Mouse (Mus musculus) limb, embryonic 10.5 days (tissue): ENCODE results near the gene Dnah3. TPM values are rescaled to one million over a fixed set of nuclear protein-coding genes. Genes with fewer than 3 reads are reported as not detected.

Source experiments
- DNase-seq: peaks from one replicate; pipeline ENCODE4 v3.0.0-alpha.2; 2017; ENCODE audit warnings: low spot score
- H3K27ac ChIP-seq: fragments of 300-500 bp; sonication (generic); 2 replicates; pipeline ENCODE4 v1.5.1; 2016; ENCODE audit warnings: mild to moderate bottlenecking
- H3K27me3 ChIP-seq: fragments of 300-500 bp; sonication (generic); 2 replicates; pipeline ENCODE4 v1.6.1; 2016; ENCODE audit warnings: low read depth, mild to moderate bottlenecking; ENCODE audit not compliant: poor library complexity, severe bottlenecking
- H3K36me3 ChIP-seq: fragments of 300-500 bp; sonication (generic); 2 replicates; pipeline ENCODE4 v1.6.1; 2016; ENCODE audit warnings: mild to moderate bottlenecking, moderate library complexity
- H3K4me1 ChIP-seq: fragments of 300-500 bp; sonication (generic); 2 replicates; pipeline ENCODE4 v1.6.1; 2016
- H3K4me3 ChIP-seq: fragments of 300-500 bp; sonication (generic); 2 replicates; pipeline ENCODE4 v1.5.1; 2016; ENCODE audit warnings: mild to moderate bottlenecking, moderate library complexity
- H3K9me3 ChIP-seq: fragments of 300-500 bp; sonication (generic); replicated peaks from 2 replicates; pipeline ENCODE4 v1.6.1; 2016; ENCODE audit warnings: mild to moderate bottlenecking
- WGBS: fragments of 180-500 bp; shearing (Covaris S2); methylation state at CpG from one replicate; pipeline ENCODE4 v1.1.7; 2016; 5-methylcytosine and 5-hydroxymethylcytosine counted together
- polyA plus RNA-seq: library from polyadenylated mRNA; unstranded; fragments of >200 nt; fragmentation: Nextera tagmentation; extraction: Ambion mirVana; gene quantifications from 2 replicates; pipeline ENCODE4 v1.2.1, GENCODE M21; 2016

Gene Dnah3
- polyA plus RNA-seq, 1 experiment from 2014 or later: not detected

DNA sequence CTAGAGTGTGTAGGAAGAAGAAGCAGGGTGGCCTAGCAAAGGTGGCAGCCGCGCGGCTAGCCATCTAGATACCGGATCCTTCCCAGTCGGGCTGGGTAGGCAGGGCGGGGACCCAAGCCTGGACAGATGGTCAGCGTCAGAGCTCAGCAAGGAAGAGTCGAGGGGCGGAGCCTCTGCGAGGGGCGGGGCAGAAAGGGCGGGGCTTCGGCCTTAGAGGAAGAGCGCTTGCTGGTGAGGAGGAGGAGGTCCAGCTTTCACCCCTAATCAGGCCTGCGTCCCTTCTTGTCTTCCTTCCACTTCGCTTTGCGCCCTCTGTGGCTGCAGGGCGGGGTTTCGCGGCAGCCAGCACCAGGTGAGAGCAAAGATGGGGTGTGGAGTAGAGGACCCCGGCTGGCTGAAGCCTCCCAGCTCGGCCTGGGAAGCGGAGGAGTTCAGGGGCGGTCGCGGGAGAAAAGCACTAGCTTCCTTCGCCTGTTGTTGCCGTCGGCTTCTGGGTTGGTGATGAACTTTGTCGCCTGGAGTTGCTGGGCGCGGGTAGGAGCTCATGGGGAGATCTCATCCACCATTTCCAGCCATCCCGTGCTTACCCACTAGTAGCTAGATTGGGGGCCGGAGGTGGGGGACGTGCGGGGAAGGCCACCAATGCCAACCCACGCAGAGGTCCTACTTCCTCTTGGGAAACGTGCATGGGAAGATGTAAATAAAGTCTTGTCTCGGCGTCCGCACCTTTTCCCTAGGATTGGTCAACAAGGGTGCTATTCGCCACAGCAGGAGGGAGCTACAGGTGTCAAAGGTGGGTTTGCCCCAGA is 7.3 kb upstream of the Dnah3 start, which contains the start of gene Tmem159:
Gene Tmem159 (plus strand): TSS at position 190 of the 809 bp plus-strand sequence.
- H3K9me3 ChIP-seq: no peaks in the 10 kb centered on the region
- peak within 1 kb of the TSS; percentile 63 for H3K4me3 ChIP-seq
- under 1% methylated on average over 42 of the region's 42 CpGs for WGBS
- peaks cover 20% of the 10 kb centered on the region for H3K4me1 ChIP-seq
- no peaks in the 10 kb centered on the region for H3K36me3 ChIP-seq
- peaks cover 12% of the 10 kb centered on the region; the same call in 1 of the 2 replicates for H3K27me3 ChIP-seq
- DNase-seq: peak; percentile 88
- H3K27ac ChIP-seq: peak within 1 kb of the TSS; percentile 73

DNA sequence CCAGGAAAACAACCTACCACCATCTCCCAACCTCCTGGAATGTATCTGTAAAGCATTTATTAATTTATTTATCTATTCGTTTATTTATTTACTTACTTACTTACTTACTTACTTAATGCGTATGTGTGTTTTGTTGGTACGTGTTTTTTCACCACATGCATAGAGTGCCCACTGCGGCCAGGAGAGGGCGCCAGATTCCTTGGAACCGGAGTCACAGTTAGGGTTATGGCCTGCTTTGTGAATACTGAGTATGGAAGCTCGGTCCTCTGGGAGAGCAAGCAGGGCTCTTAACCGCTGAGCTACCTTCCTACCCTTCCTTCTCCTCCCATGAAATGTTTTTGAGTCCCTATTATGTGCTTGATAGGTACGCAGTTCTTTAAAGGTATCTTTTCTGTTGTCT is 3.3 kb upstream of the Dnah3 start:
- Histone ChIP-seq H3K4me3 (no peak overlapping the region), H3K9me3 (no peaks in the 10 kb centered on the region), H3K36me3 (no peaks in the 10 kb centered on the region), H3K27ac (no peak overlapping the region), H3K4me1 (peaks cover 25% of the 10 kb centered on the region), H3K27me3 (peaks cover 20% of the 10 kb centered on the region; the same call in 1 of the 2 replicates)
- 23% methylated on average over 9 of the region's 9 CpGs for WGBS
- DNase-seq: peak; percentile 82

DNA sequence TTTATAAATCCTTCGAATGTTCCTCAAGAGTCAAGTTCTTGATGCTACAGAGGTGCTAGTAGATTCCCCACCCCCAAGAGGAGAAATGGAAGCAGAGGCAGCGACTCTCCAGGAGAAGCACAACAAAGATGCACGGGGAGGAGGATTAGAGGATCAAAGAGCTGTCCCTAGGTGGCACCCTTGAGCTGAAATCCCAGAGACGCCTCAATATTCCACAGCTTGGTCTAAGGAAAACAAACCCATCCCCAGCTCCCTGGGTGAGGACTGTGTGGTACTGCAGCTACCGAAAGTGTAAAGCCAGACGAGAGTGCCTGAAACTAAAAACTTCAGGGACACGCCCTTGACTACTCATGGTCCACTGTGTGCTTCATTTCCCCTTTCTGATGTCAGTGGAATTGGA is 2.8 kb upstream of the Dnah3 start:
- peaks cover 24% of the 10 kb centered on the region for H3K4me1 ChIP-seq
- H3K27ac ChIP-seq: no peak overlapping the region
- H3K4me3 ChIP-seq: no peak overlapping the region
- no peaks in the 10 kb centered on the region for H3K36me3 ChIP-seq
- WGBS: 5% methylated on average over 7 of the region's 7 CpGs
- peaks cover 14% of the 10 kb centered on the region; the same call in 1 of the 2 replicates for H3K27me3 ChIP-seq
- peak; percentile 60 for DNase-seq
- no peaks in the 10 kb centered on the region for H3K9me3 ChIP-seq

DNA sequence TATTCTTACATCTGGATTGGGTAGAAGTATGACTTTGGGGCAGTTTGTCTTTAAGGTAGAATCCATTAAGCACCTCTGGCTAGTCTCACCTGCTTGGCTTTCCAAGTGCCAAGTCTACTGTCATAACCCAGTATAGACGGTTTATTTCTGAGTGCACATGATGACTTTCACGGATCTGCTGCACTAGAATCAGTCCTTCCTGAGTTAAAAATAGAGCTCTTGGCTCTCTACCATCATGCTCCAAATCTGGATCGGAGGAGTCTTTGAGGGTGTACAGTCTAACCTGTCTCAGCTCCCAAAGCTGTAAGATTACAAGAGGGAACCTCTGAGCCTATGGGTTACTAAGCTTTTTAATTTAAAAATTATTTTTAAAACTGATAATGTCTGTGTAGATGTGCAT is 864 bp downstream of the Dnah3 start:
- H3K4me1 ChIP-seq: peaks cover 15% of the 10 kb centered on the region
- no peaks in the 10 kb centered on the region for H3K36me3 ChIP-seq
- 0 out of 2 replicates have a peak, but pooled peaks cover 10% of the 10 kb centered on the region for H3K27me3 ChIP-seq
- no peak overlapping the region for H3K4me3 ChIP-seq
- no peak for DNase-seq
- WGBS: 89% methylated on average over 3 of the region's 3 CpGs
- H3K9me3 ChIP-seq: no peaks in the 10 kb centered on the region
- H3K27ac ChIP-seq: no peak overlapping the region

DNA sequence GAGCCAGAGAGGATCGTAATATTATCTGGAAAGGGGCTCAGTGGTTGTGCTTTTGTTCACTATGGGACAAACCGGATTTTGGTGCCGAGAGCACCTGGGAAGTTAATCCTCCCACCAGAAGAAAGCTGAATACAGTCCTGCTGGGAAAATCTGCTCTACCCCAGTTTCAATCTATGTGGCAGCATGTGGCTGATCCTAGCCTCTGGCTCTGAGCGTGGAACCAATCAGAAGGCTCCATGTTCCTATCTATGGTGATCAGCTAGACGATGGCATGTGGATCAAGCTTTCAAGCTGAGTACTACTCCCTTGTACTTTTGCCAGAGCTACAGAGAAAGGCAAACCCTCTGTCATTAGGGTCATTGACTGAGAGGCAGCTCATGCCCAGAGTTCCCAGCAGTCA is 2.0 kb downstream of the Dnah3 start:
- Histone ChIP-seq H3K36me3 (no peaks in the 10 kb centered on the region), H3K9me3 (no peaks in the 10 kb centered on the region), H3K27me3 (0 out of 2 replicates have a peak, but pooled peaks cover 10% of the 10 kb centered on the region), H3K4me1 (peaks cover 15% of the 10 kb centered on the region), H3K27ac (no peak overlapping the region), H3K4me3 (no peak overlapping the region)
- DNase-seq: no peak
- 47% methylated on average over 5 of the region's 5 CpGs for WGBS

DNA sequence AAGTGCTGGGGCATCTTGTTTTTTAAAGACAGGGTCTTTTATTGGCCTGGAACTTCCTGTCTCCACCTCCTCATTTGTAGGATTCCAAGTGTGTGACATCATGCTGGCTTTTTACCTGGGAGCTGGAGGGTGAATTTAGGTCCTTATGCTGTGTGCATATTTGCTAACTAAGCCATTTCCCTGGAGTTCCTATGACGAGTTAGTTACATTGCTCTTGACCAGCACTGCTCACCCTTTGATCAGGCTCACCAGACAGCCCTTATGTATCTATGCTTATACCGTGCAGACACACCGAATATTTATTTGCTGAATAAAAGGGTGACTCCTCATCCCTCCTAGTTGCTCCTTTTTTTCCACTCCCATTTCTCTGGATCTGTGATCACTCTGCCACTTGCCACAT is 14.9 kb downstream of the Dnah3 start:
- Histone ChIP-seq H3K4me3 (no peak overlapping the region), H3K27ac (no peak overlapping the region), H3K36me3 (no peaks in the 10 kb centered on the region), H3K27me3 (no peaks in the 10 kb centered on the region), H3K9me3 (no peaks in the 10 kb centered on the region), H3K4me1 (no peaks in the 10 kb centered on the region)
- WGBS: 67% methylated on average over 3 of the region's 3 CpGs
- DNase-seq: no peak

DNA sequence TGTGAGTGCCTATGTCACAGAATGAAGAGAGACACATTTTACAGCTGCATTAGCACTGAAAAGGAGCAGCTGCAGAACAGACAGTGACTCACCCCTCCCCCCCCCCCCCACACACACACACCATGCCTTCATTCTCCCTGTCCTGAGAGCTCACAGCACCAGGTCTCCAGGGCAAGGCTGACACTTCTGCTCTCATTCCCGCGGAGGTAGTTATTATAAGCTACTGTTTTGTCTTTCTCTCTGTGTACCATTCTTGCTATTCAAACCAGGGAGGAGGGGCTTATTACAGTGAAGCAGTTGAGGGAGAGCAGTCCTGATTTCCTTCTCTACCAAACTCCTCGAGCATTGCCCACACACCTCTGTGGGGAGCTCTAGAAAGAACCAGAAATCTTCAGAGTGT is 25.9 kb downstream of the Dnah3 start:
- H3K4me1 ChIP-seq: no peaks in the 10 kb centered on the region
- DNase-seq: no peak
- H3K27ac ChIP-seq: no peak overlapping the region
- no peaks in the 10 kb centered on the region for H3K27me3 ChIP-seq
- 55% methylated on average over 3 of the region's 3 CpGs for WGBS
- no peak overlapping the region for H3K4me3 ChIP-seq
- no peaks in the 10 kb centered on the region for H3K9me3 ChIP-seq
- H3K36me3 ChIP-seq: no peaks in the 10 kb centered on the region

DNA sequence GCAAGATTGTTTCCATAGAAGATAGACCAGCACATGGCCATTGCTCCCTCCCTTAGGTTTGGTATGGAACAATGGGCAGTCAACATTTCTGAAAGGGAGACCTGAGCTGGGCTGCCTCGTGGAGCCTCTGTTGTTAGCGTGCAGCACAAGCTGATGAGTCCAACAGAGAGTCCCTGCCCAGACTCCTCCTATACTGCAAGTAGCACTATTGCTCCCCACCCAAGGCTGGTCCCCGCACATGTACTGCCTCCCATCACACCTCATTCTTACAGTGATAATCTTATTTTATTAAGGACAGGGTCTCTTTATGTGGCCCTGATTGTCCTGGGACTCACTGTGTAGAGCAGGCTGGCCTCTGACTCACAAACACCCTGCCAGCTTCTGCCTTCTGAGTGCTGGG is 27.0 kb downstream of the Dnah3 start:
- no peak overlapping the region for H3K27ac ChIP-seq
- no peak for DNase-seq
- no peaks in the 10 kb centered on the region for H3K36me3 ChIP-seq
- WGBS: 82% methylated on average over 3 of the region's 3 CpGs
- H3K27me3 ChIP-seq: no peaks in the 10 kb centered on the region
- no peaks in the 10 kb centered on the region for H3K9me3 ChIP-seq
- H3K4me3 ChIP-seq: no peak overlapping the region
- H3K4me1 ChIP-seq: no peaks in the 10 kb centered on the region

DNA sequence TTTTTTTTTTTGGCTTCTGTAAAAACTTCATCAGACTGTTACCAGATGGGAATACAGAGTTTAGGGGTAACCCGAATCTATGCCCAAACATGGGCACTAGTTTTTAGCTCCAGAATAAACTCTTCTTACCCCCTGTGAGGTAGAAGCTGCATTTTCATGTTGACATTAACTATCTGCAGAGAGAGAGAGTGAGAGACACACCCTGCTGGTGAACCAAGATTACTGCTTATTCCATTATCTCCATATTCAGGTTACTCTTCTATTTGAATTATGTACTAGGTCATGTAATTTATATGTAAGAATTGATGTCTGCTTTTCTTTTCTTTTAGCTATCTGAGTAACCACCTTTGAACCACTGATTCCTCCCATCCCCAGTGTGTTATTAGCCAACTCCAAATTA is 31.0 kb downstream of the Dnah3 start:
- Histone ChIP-seq H3K4me1 (no peaks in the 10 kb centered on the region), H3K27ac (no peak overlapping the region), H3K4me3 (no peak overlapping the region), H3K36me3 (no peaks in the 10 kb centered on the region), H3K27me3 (no peaks in the 10 kb centered on the region), H3K9me3 (no peaks in the 10 kb centered on the region)
- no peak for DNase-seq
- 86% methylated on average over 1 of the region's 1 CpGs for WGBS

DNA sequence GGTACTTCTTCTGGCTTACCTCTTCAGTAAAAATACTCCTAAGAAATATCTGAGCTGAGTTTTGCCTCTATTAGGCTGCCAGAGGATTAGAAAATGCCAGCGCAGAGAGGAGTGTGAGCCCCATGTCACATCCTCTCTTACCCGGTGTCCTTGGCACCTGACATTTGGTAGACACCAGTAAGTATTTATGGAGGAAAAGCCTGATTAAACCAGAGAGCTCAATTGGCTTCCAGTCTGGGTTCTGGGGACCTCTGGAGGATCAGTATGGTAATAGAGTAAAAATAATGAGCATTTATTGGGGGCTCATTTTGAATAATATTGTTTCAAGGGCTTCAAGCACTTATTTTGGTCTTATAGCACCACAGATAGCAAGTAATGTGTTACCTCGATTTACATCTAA is 39.6 kb downstream of the Dnah3 start:
- no peak for DNase-seq
- Histone ChIP-seq H3K4me3 (no peak overlapping the region), H3K27me3 (no peaks in the 10 kb centered on the region), H3K9me3 (no peaks in the 10 kb centered on the region), H3K4me1 (no peaks in the 10 kb centered on the region), H3K27ac (no peak overlapping the region), H3K36me3 (no peaks in the 10 kb centered on the region)
- 92% methylated on average over 3 of the region's 3 CpGs for WGBS

DNA sequence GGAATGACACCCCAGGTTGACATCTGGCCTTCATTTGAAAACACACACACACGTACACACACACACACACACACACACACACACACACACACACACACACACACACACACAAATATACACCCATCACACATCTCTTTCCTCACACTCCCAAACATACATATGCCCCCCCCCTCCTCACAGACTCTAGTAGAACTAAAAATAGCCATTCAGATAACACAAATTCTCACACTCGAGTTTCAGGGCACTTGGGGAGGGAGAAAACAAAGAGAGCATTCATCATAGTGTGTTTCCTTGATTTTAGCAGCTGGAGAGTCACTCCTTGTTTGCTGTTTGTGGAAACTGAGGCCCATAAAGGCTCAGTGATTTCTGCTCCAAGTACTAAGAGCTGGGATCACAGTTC is 41.1 kb downstream of the Dnah3 start:
- no peaks in the 10 kb centered on the region for H3K4me1 ChIP-seq
- H3K9me3 ChIP-seq: no peaks in the 10 kb centered on the region
- 38% methylated on average over 2 of the region's 2 CpGs for WGBS
- H3K4me3 ChIP-seq: no peak overlapping the region
- DNase-seq: no peak
- H3K36me3 ChIP-seq: no peaks in the 10 kb centered on the region
- no peaks in the 10 kb centered on the region for H3K27me3 ChIP-seq
- no peak overlapping the region for H3K27ac ChIP-seq

DNA sequence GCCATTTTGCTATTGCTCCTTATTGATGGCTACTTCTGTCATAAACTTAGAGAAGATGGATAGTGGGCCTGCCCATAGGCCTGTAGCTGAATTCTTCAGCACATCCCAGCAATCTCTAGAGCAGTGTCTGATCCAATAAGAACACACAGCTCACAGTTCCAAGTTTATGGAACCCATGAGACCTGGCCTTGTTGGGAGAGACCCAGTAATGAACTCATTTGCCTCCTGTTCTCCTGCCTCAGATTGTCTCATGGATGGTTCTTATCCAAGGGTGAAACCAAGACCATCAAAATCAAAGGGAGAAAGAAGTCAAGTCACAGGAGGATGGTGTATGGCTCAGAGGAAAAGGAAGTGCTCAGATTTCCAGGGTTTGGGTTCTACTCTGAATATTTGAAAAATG is 44.6 kb downstream of the Dnah3 start:
- no peak overlapping the region for H3K4me3 ChIP-seq
- no peaks in the 10 kb centered on the region for H3K36me3 ChIP-seq
- no peaks in the 10 kb centered on the region for H3K9me3 ChIP-seq
- no peaks in the 10 kb centered on the region for H3K4me1 ChIP-seq
- no peaks in the 10 kb centered on the region for H3K27me3 ChIP-seq
- no peak overlapping the region for H3K27ac ChIP-seq
- DNase-seq: no peak

DNA sequence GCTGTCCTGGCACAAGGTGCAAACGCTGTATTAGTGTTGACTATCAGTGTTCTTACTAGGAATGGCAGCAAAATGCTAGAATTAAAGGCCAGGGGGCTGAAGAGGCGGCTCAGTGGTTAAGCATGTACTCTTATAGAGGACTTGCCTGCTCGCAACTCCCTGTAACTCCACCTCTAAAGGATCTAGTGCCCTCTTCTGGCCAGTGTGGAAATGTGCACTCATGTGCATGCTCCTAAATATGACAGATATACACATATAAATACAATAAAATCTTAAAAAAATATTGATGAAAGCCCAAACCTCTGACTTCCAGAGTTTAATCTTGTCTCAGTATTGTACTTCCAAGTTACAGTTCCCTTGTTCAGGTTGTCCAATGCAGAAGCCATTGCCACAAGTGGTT is 51.1 kb downstream of the Dnah3 start:
- WGBS: 88% methylated on average over 3 of the region's 3 CpGs
- Histone ChIP-seq H3K4me3 (no peak overlapping the region), H3K4me1 (no peaks in the 10 kb centered on the region), H3K27ac (no peak overlapping the region), H3K36me3 (no peaks in the 10 kb centered on the region), H3K27me3 (no peaks in the 10 kb centered on the region), H3K9me3 (no peaks in the 10 kb centered on the region)
- DNase-seq: no peak

DNA sequence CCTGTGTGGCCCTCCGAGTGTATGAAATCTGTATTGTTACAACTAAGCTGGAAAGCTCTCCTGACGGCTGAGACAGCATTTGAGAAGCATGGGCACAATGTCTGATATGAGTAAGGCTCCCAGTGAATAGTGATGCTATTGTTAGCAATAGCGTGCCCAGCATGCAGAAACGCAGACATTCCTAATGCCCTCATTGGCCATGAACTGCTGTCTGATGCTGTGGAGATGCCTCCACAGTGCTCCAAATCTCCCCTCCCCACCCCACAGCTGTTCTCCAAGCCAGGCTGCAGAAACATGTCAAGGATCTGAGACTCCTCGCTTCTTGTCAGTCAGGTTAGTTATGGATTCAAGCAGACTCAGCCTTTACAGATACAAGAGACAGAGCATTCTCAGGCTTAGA is 58.7 kb downstream of the Dnah3 start:
- WGBS: 84% methylated on average over 5 of the region's 5 CpGs
- H3K27me3 ChIP-seq: no peaks in the 10 kb centered on the region
- H3K36me3 ChIP-seq: no peaks in the 10 kb centered on the region
- DNase-seq: no peak
- H3K4me1 ChIP-seq: no peaks in the 10 kb centered on the region
- H3K9me3 ChIP-seq: no peaks in the 10 kb centered on the region
- no peak overlapping the region for H3K27ac ChIP-seq
- H3K4me3 ChIP-seq: no peak overlapping the region
